Mouse (Mus musculus): ENCODE data around the gene Metrn.

Gene Metrn

DNA sequence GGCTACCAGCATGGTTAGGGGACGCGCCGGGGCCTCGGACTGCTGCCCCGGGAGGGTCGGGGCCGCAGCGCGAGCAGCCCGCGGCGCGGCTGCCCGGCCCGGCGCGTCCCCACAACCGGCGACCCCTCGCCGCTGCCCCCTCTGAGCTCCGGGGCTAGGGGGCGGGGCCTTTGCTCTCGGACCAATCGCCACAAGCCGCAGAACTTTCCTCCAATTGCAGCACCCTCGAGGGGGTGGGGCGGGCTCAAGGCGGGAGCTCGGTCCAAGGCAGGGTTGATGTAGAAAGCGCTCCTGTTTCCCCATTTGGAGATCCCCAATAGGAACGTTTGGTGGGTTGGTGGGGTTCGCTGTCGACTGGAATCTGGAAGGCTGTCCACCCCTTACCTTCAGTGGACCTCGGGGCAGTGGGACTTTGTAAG, at the start of gene Metrn:
TSS of gene Metrn (minus strand) at position 186 of the 419 bp plus-strand sequence.
- DNase-seq (ENCODE audit: low spot score): peak; percentile 85

DNA sequence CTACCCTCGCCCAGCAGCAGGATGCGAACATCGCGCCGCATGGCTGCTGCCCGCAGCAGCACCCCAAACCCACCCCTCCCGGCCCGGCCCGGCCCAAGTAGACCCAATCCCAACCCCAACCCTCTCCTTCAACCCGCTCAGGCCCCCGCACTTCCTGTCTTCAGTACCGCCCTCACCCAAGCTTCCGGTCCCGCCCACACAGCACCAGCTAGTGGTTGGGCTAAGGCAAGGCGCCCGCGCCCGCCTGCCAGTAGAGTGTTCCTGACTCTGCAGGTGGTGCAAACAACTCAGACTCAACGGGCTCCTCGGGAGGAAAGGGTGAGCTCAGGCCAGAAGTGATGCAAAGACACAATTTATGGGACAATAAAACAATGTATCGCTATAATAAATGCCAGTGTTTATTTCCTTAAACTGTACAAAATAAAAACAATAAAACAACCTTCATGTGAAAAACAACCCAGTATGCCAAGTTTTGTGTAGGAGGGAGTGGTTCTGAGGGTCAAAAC, 47.5 kb upstream of the Metrn start, which contains the start of gene Rhot2:
TSS of gene Rhot2 (minus strand) at position 456 of the 506 bp plus-strand sequence.
- peak; percentile 97 for DNase-seq (ENCODE audit: low spot score)

DNA sequence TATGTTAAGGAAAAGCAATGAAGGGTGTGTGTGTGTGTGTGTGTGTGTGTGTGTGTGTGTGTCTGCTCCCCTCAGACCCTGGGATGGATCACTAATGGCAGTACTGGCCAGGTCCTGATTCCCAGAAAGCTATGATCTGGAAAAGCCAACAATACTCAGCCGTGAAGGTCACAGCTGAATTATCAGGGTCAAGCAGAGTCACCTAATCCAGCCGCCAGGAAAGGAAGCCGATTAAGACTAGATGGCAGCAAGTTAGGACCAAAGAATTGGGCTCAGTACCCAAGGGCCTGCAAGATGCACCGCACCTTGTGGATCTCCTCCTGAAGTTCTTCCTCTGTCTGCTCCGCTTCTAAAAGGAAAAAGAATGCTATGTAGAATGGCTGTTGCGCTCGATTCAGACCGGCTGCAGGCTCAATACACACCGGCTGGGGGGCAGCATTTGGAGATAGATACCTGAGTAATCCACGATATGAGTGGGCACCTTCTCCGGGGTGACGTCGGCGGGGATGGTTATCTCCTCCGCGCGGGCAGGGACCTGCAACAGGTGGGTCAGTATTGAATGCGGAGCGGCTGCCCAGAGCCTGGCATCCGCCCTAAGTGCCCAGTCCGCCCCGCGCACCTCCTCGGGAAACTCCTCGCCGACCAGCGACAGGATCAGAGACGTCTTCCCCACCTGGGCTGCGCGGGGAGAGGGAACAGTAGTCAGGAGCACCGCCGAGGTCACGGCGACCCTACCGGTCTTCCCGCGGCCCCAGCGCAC, 46.9 kb upstream of the Metrn start:
- DNase-seq (ENCODE audit: low spot score): peak; percentile 41

DNA sequence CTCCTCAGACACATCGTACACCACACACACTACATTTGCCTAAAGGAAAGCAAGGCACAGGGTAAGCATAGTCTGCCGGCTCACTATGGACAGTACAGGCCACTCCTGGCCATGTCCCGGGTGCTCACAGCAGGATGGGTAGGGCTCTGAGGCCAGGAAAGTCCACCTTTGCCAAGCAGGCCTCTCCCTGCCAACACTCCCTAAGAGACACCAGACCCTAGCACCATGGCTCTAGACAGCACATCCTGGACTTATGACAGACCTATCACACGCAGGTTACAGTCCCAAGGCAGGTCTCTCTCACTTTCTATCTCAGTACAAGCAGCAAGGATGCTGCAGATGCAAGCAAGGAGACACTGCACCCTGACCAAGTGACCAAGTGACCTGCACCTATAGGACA, 46.2 kb upstream of the Metrn start:
- no peak for DNase-seq (ENCODE audit: low spot score)

DNA sequence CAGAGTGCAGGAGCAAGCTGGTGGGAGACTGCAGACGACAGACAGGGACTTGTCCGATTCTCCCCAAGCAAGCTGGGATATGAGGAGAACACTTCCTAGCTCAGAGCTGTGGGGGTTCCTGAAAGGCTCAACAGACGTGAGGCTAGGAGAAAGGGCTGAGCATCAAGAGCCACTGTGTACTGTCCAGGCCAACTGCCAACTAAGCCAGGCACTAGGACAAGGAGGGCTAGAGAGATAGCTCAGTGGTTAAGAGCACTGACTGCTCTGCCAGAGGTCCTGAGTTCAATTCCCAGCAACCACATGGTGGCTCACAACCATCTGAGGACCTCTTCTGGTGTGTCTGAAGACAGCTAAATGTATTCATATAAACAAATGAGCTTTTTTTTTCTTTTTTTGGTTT, 45.6 kb upstream of the Metrn start:
- no peak for DNase-seq (ENCODE audit: low spot score)

DNA sequence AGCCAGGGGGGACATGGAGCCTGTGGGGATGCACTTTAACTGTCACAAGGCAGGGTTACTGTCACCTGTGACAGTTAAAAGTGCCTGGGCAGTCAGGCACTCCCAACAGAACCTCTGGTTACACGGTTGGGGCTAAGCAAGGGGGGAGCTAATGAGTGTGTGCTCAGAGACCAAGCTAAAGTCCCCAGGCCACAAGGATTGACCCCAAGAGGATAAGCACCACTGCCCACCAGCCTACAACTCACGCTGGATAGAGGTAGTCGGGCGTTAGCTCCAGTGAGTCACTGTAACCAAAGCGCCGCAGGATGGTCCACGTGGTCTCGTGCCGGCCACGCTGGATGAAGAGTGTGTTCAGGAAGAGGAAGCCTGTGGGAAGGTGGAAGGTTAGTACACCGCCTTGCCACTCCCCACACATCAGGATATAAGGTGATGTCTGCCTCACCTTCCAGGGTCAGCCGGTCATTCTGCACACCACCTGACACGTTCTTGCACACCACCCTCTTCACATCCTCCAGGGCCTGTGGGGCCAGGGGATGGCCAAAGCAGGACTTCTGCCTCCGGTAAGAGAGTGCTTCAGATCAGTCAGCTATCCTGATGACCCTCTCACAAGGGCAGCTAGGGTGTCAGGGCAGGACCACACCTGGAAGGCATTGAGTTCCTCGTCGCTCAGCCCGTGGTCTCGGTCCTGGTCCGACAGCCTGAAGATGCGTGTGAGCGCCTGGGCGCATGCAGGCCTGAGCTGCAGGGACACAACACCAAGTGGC, 44.4 kb upstream of the Metrn start, which contains the start of gene Gm20683:
TSS of gene Gm20683 (minus strand) at position 647 of the 764 bp plus-strand sequence.
- DNase-seq (ENCODE audit: low spot score): no peak

DNA sequence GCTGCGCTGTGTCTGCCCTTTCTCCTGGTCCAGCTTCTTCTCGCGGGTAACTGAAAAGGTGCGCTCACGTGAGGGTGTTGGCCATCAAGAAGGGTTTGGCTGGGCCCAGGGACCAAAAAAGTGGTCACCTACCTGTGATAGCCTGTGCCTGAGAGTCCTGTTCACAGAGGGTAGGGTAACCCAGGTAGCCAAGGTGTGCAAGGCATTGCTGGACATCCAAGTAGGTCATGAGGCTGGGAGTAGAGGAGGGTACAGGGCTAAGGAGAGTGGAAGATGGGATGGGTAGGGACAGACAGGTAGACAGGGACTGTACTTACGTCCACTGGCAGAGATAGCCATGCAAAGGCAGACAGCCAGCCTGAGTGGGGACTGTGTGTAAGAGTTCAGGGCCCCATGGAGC, 43.6 kb upstream of the Metrn start:
- DNase-seq (ENCODE audit: low spot score): no peak

DNA sequence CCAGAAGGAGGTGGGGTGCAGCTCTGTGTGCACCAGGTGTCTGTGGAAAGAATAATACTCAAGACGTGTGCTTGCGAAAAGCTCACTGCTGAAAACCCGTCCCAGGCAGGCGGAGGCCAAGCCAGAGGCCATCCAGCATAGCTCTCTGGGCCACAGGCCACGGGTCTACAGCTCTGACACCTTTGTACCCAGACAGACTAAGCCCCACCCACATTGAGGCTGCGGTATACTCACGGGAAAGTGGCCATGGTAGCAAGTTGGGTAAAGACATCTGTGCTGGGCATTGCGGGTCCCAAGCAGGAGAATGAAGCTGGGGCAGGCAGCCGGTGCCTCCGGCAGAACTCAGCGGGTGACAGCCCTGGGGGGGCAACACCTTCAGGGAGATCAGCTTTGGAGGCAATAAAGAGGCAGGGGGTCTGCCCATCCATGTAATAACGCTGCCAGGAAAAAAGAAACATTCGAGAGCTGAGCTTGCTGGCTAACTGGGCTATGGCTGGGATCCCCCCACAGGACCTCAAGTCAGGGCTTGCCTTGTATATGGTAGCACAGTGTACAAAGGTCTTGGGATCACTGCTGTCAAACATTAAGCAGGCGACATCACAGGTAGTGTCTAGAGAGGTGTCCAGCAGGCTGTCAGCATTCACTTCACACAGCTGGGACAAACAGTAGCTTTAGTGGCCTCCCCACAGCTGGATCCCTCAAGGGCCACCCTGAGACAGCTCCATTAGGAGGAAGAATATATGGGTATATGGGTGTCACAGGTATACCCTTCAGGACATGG, 42.7 kb upstream of the Metrn start:
- DNase-seq (ENCODE audit: low spot score): no peak

DNA sequence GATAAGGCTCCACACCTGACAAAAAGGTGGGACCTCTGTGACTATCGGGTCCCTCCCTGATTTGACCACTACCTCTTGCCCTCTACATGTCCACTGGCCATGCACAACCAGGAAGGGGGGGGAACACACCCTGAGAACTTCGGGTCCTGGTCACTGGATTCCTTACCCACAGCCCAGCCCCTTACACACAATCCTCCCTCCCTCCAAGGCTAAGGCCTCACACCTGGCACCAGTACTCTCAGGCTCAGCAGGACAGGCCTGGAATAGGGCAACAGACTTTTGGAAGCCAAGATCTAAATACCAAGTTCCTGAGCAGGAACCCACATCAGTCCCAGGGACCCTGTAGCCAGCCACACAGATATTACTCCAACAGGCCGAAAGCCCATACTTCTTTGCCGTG, 42.0 kb upstream of the Metrn start:
- DNase-seq (ENCODE audit: low spot score): no peak

DNA sequence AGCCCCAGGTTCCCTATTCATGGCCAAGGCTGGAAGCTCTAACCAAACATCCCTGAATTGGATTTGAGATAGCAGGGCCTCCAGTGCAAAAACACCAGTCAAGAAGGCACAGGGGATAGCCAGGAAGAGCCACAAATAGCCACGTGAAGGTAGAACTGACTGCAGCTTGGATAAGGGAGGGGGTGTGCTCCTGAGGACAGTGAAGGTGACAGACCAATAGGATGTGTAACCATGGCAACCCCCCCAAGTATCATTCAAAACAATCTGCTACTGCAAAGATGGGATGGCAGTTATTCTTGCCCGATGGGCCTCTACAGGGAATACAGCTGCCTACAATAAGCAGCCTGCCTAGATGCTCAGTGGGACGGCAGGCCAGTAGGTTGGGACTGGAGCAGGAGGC, 40.6 kb upstream of the Metrn start:
- DNase-seq (ENCODE audit: low spot score): no peak

DNA sequence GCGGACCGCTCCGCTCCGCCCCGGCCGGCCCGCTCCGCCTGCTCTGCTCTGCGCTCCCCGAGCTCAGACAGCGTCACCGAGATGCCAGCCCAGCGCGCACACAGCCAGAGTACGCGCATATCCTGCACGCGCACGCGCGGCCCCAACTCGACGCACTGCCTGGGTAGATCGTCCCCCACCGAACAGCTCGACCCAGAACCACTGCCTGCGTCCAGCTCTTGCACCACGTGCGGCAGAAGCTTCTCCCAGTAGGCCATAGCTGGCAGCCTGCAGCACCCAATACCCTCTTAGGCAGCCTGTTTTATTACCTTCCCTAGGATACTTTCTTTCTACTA, 40.1 kb upstream of the Metrn start, which contains the start of gene Rhbdl1:
TSS of gene Rhbdl1 (minus strand) at position 220 of the 335 bp plus-strand sequence.
- DNase-seq (ENCODE audit: low spot score): peak; percentile 69

DNA sequence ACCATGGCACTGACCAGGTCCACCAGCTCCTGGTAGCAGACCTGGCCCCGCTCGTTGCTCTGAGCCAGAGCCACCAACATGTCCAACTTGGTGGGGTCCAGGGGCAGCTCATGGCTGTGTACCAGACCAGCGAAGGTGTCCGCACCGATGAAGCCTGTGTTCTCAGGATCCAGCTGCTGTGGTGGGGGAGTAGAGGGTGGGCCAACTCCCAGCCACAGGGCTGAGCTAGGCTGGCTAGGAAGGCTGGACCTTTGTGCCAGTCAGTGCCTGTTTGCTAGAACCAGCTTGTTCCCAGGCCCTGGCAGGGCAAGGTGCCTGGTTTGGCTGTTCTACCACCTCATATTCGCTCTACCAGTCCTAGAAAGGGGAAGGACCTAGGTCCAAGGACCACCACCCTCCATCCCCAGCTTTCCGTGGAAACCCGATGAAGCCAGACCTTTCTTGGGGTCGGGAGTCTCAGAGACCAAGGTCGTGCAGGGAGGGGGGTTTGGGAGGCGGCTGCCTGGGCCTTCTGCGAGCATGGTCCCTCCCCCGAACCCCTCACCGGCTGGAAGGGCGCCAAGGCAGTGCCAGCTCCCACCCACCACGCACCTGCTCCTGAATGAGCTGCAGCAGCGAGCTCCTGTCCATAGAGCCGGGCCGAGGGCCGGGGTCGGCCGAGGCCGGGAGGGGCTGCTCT, 39.6 kb upstream of the Metrn start:
- no peak for DNase-seq (ENCODE audit: low spot score)

DNA sequence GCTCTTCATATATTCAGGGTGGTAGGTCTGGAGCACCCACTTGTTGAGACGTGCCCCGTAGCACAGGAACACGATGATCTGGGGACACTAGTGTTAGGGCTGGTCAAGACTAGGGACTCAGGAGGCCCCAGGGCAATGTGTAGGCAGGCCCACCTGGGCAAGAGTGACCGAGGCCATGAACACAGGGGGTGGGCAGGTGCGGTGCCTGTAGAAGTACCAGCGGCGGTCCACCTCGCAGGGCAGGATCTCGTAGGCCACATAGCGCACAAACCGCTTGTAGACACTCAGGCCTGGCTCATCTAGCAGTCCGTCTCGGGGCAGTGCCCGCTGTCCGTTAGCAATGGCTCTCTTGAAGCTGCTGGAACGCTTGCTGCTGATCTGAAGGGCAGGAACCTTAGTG, 38.9 kb upstream of the Metrn start:
- no peak for DNase-seq (ENCODE audit: low spot score)

DNA sequence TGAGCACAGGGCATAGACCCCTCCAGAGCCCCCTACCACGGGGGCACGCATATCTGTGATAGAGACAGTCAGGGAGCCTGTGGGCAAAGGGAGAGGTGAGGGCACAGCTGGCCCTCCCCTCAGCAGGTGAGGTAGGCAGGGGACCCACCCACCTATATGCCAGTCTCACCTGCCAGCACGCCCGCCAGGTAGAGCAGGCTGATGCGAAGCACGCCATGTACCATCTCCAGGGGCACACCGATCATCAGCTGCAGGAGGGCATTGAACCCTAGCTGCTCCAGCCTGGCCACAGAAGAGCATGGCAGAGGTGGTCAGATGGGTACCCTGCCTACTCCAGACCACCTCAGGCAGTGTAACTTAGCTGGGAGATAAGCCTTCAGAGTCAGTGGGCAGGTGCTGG, 38.4 kb upstream of the Metrn start:
- DNase-seq (ENCODE audit: low spot score): no peak

DNA sequence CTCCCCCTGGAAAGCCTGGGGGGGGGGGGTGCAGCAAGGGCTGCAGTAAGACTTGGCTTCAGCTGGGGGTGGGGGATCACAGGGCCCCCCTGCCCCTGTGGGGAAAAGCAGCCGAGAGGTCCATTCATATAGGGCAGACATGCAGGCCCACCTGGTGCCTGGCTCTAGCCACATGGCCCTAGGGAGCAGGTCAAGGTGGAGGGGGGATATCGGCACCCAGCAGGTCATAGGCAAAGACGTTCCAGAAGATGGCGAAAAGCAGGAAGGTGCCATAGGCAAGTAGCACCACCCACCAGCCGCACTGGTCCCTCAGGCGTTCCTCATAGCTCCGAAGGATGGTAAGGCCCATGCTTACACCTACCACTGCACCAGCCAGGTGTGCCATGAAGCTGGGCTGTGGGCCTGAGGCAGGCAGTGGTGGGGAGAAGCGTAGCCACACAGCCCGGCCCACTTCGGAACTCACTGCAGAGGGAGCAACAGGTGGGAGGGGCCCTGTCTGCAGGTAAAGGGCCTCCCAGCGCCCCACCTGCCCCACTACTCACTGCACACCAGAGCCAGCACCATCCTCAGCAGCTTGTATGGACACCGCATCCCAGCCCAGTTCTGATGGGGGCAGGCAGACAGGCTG, 37.8 kb upstream of the Metrn start:
- DNase-seq (ENCODE audit: low spot score): no peak

DNA sequence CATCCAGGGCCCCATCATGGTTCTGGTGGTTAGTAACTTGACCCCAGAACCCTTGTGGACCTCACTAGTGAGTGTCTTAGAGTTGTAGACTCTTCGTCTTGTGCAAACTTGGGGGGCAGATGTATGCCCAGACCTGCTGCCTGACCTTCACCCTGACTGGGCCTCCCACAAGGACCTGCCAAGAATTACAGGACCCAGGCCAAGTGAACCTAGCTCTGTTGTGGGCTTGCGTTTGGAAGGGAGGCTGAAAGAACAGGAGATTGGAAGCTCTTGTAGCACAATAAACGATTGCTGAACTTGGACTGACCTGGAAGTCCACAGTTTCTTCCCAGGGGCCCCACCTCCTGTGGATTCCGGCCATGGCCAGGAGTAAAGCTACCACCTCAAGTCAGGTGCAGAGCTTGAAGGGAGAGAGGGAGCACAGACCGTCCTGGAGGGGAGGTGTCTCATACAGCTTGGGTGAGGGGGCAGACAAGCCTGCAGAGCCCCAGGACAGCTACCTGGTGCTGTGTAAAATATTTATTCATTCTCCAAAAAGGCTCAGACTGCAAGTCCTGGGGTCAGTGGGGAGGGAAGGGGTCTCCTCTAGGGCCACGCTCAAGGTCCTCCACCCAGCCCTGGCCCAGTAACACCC, 37.1 kb upstream of the Metrn start:
- no peak for DNase-seq (ENCODE audit: low spot score)

DNA sequence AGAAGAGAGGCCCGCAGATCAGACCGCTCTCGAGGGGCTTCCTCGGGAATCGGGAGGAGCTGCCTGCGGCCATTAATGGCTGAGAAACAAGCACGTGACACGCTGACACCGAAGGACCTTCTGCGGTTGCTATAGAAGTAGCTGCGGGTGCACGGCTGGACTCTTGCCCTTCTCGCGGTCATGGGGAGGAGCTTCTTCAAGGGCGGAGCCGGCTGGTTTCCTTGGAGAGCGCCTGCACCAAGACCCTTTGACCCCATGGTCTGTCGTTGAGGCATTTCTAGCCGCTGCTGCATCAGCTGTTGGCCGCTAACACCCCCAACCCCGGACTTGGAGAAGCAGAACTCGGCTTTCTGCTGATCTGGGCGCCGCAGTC, 36.3 kb upstream of the Metrn start, which contains the start of gene Stub1:
TSS of gene Stub1 (minus strand) at position 114 of the 373 bp plus-strand sequence.
- peak; percentile 91 for DNase-seq (ENCODE audit: low spot score)

DNA sequence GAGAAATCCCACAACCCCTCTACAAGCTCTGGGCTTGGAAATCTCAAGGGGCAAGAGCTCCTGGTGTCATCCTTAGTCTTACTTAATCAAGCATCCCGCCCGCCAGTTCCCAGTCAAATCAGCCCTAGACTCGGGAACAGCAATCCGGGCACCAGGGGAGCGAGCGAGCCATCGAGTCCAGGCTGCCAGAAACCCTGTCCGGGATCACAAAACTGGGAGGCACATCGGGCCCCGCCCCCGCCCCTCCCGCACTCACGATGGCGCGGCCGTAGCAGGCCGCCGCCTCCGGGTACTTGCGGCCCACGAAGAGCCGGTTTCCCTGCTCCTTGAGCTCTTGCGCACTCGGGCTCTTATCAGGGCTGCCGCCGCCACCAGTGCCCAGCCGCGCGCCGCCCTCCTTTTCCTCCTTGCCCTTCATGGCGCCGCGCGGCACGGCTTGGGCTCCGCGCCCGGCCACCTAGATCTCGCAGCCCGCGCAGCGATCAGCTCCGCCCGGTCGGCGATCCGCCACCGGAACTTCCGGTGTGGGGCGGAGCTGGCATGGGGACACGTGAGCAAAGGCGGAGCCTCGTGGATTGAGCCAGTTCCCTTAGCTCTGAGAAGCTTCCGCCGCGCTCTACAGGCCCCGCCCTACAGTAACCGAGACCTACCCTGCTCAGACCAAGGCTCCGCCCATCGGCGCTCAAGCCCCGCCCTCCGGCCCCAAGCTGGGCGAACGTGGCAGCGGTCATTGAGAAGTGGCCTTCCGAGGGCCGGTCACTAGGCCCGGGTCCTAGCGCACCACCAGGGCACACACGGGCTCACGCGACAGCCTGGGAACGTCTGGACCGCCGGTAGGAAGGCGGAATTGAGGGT, 35.7 kb upstream of the Metrn start:
- peak; percentile 100 for DNase-seq (ENCODE audit: low spot score)

DNA sequence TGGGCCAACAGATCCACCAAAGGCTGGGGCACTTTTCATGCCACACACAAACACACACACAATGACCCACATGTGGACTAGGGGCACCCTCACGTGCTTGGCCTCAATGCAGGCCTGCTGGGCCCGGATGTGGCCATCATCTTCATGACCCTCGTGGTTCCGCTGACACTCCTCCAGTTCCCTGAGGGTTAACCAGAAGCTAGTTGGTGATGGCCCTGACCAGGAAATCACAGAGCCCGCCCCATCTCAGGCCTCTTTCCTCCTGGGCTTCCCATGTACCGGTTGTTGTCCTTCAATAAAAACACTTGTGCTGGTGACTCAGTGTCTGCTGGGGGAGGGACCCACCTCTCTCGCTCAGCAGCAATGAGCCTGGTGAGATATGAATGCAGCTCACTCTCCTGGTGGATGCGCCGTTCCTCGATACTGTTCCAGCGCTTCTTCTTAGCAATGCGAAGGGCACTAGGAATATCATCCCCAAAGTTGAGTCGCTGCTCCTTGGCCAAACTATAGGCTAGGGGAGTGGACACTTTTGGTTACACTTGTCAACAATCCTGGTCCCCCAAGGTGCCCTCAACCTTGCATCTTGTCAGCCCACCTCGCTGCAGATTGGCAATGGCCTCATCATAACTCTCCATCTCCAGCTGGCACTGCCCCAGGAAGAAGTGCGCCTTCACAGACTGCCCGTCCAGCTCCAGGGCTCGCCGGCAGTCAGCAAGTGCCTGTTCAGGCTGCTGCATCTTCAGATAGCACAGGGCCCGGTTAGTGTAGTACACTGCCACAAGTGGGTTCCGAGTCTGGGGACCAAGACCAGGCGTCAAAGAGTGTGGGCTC, 34.7 kb upstream of the Metrn start:
- peak; percentile 51 for DNase-seq (ENCODE audit: low spot score)
